Mouse (Mus musculus): ENCODE results near the gene Parp11. TPM values are rescaled to one million over a fixed set of nuclear protein-coding genes. Genes with fewer than 3 reads are reported as not detected.

The Parp11 gene
- 10 to 100 TPM; 29.8 to 33.1 TPM for total RNA-seq (2021)

DNA sequence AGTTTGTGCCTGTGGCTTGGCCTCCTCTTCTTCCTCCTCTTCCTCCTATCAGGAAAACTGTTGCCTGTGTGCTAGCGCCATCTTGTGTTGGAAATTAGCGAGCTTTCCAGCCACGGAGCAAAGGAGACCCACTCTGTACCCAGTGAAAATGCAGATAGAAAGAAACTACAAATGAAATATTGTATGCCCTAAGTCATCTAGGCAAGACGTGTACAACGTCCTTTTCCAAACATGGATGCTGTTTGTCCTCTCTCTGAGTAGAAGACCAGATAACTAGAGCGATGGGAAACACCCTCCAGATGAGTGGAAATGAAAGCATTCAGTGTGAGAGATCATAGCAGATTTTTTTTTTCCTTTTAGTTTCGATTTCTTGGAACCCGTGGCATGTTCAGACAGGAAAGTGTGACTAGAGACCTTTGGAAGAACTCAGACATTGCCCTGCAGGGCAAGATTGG is at the start of gene Parp11:
Gene Parp11 (plus strand): TSS at position 405 of the 455 bp plus-strand sequence.
- intact Hi-C loops (cut with DNase I): loop anchor here (2.0 to 5.0 kb wide), 3 partner anchors 84 to 298 kb away; no protein-coding TSS in a partner anchor
- peak; percentile 74 to 75 for DNase-seq (ENCODE audit: low spot score in 2 of 2)

DNA sequence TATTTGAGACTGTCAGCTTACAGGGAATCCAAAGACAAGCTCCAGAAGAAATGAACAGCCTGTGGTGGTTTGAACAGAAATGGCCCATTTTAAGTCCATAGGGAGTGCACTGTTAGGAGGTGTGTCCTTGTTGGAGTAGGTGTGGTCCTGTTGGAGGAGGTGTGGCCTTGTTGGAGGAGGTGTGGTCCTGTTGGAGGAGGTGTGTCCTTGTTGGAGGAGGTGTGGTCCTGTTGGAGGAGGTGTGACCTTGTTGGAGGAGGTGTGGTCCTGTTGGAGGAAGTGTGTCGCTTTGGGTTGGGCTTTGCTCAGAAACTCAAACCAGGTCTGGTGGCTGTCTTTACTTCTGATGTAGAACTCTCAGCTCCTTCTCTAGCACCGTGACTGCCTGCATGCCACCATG is 48.6 kb upstream of the Parp11 start:
- intact Hi-C loops (cut with DNase I): no loop called here
- DNase-seq (ENCODE audit: low spot score in 2 of 2): no peak

DNA sequence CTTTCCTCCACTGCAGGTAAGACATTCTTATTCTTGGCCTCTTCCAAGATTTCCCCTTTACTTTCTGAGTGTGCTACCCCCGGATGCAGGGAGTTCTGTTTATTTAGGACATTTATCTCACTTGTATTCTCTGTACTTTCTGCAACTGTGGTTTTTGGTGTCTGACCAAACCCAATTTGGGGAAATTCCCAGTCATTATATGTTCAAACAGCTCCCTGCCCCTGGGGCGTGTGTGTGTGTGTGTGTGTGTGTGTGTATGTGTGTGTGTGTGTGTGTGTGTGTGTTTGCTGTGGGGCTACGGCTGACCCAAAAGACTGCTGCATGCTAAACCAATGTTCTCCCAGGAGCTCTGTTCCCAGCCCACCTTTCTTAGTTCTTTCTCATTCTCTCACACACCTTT is 45.2 kb upstream of the Parp11 start:
- intact Hi-C loops (cut with DNase I): no loop called here
- no peak for DNase-seq (ENCODE audit: low spot score in 2 of 2)

DNA sequence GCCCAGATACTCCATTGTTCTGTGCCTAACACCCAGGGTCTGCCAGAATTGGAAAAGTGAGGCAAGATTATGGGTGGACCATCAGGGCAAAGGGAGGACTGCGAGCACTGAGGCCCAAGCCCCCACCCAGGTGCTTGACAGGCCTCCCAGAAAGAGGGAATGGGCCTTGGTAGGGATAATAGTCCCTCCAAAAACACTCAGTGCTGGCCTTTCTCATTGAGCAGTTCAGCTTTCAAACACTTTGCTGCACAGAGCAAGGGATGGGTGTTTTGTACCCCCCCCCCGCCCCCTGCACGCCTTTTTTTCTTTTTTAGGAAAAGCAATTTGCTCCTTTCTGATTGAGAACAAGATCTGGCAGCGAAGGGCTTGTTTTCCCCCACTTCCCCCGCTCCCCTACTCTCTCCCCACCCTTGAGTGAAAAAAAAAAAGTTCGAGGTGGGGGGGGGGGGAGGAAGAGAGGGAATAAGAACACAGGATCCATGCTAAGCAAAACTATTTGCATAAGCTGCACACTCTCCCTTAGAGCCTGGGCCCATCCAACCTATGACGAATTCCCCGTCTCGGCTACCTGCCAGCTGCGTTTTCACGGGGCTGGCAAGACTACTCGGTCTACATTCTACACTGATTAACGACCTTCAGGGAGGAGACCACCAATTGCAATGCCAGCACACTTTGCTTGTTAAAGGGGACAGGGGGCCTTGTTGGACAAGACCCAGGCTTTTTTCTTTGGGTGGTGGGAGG is 42.4 kb upstream of the Parp11 start:
- DNase-seq (ENCODE audit: low spot score in 2 of 2): peak in 1 of 2 experiments; percentile 44
- intact Hi-C loops (cut with DNase I): no loop called here

DNA sequence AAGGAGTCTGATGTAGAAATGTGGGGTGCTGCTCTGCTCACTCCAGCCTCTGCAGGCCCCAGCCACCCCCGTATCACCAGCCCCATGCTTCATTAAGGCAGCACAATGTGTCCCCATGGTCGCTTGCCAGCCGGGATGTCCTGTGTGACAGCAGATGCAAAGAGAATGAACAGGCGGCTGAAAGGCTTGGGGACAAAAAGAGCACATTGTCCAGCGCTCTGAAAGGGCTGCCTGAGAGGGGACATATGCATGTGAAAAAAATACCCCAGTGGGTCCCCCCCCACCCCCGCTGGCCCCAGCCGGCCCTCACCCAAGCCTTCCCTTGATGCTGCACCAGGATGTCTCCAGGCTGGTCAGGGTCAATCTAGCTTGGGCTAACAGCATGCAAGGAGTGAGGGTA is 41.0 kb upstream of the Parp11 start:
- DNase-seq (ENCODE audit: low spot score in 2 of 2): peak in 1 of 2 experiments; percentile 41
- intact Hi-C loops (cut with DNase I): no loop called here

DNA sequence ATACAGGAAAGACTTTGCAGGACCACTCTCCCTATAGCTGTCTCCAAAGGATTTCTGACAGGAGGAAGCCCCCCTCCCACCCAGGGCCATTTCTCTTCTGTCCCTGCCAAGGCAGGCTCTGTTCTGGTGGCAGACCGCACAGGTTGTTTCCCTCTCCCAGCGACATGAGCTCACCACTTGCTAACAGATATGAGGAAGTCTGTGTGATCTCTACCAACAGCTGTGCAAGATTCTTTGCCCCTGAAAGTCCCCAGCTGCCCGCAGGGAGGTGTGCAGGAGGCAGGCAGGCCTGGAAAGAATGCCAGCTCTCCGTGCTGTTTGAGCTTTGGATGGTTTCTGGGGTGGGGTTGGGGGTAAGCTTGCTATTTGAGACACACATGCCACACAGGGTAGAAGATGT is 38.9 kb upstream of the Parp11 start:
- intact Hi-C loops (cut with DNase I): no loop called here
- DNase-seq (ENCODE audit: low spot score in 2 of 2): no peak

DNA sequence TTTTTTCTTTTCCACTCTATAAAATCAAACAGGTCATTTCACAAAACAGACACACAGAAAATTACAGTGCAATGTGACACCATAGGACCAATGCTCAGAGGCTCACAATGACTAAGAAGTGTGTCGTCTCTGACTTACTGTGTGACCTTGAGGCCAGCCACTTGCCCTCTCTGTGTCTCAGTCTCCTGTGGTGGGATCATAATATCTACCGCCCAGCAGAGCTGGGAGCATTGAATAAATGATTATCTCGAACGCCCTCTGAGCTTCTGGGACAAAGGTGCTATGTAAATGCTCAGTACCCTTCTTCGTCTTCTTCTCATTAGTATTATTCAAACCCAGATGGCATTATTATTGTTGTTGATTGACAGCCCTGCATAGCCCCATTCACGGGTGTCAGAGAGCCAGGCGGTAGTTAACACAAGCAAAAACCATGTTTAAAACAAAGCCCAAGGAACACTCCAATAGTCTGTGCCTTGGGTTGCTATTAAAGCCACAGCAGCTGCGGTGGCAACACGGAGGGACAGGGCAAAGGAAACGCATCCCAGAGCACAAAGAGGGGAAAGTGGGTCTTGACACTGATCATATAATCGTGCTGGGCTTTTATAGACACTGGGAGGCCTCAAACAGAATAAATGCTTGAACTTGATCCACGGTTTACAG is 29.0 kb upstream of the Parp11 start:
- DNase-seq (ENCODE audit: low spot score in 2 of 2): no peak
- intact Hi-C loops (cut with DNase I): no loop called here

DNA sequence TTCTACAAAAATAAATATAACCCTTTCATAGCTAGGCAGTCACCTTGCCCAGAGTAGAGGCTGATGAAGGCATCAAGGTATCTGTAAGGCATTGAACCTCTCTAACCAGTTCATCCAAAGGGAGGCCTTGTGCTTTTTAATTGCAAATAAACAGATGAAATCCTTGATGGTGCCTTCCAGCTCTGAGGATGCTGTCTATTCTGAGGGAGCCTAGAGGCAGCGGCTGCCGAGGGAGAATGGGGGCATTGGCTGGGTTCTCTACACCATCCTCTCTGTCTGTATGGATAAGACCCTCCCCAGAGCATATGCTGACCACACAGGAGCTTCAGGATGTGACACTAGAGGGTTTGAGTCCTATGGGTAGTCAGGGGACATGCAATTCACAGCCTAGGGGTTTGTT is 28.3 kb upstream of the Parp11 start:
- no peak for DNase-seq (ENCODE audit: low spot score in 2 of 2)
- intact Hi-C loops (cut with DNase I): no loop called here

DNA sequence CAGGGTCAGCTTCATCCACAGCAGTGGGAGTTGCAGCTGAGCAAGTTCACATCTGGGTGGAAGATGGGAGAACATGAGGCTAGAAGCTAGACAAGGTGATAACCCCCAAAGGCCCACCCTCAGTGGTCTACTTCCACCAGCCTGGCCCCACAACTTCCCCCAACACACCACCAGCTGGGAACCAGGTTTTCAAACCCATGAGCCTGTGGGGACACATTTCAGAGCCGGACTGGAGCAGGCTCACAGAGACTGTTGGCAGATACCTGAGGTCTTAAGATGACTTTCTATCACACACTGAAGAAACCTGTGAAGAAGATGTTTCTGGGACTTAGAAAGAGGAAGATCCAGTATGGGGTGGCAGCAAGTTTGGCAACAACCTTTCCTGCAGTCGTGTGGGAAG is 26.5 kb upstream of the Parp11 start:
- intact Hi-C loops (cut with DNase I): no loop called here
- no peak for DNase-seq (ENCODE audit: low spot score in 2 of 2)

DNA sequence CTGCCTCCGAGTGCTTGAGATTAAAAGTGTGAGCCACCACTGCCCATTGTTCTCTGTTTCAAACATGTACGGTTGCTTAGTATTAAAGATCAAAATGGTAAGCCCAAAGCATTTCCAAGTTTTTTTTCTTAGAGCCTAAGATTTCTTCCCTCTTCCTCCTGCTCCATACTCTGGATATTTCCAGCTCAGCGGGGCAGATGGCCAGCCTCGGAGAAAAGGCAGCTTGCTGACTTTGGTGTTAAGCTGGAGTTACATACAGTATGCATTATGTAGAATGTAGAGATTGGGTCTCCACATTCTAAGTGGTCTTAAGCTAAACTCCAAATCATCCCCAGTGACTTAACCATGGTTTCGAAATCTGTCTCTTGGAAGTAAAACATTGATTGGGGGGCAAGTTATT is 21.5 kb upstream of the Parp11 start:
- intact Hi-C loops (cut with DNase I): loop anchor here (5.0 kb wide), 1 partner anchor 98 kb away; no protein-coding TSS in a partner anchor
- peak in 1 of 2 experiments; percentile 35 for DNase-seq (ENCODE audit: low spot score in 2 of 2)

DNA sequence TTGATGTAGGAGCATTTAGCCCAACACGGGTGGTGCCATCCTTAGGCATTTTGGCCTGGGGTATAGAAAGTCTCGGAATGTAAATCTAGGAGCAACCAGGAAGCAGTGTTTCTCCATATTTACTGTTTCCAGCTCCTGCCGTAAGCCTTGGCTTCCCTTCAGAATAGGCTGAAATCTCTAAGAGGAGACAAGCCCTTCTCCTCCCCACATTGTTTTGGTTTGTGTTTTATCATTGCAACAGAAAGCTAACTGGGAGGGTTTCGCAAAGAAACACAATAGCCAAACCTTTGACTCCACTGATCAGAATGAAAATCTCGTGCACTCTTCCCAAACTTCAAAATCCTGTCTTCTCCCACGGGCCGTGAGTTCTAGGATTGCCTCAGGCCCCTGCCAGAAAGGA is 15.9 kb upstream of the Parp11 start:
- intact Hi-C loops (cut with DNase I): no loop called here
- DNase-seq (ENCODE audit: low spot score in 2 of 2): no peak

DNA sequence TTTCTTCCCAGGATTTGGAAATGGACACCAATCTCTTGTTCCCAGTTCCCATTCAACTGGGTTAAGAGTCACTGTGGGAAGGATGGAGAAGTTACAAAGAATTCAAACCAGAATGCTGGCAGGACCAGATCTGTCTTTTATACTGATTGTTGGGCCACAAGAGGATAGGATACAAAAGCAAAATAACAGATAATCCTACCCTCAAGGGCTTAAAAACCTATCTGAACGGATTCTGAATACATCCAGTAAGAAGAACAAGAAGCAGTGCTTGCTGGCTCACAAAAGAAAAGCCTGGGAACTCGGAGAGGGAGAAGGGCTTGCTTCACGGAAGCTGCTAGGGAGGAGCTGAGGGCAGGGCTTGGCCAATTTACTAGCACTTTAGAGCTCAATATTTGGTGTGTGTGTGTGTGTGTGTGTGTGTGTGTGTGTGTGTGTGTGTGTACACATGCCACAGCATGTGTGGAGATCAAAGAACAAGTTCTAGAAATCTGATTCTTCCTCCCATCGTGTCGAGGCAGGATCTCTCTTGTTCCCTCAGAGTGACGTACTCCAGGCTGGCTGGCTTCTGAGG is 15.4 kb upstream of the Parp11 start:
- intact Hi-C loops (cut with DNase I): no loop called here
- DNase-seq (ENCODE audit: low spot score in 2 of 2): no peak

DNA sequence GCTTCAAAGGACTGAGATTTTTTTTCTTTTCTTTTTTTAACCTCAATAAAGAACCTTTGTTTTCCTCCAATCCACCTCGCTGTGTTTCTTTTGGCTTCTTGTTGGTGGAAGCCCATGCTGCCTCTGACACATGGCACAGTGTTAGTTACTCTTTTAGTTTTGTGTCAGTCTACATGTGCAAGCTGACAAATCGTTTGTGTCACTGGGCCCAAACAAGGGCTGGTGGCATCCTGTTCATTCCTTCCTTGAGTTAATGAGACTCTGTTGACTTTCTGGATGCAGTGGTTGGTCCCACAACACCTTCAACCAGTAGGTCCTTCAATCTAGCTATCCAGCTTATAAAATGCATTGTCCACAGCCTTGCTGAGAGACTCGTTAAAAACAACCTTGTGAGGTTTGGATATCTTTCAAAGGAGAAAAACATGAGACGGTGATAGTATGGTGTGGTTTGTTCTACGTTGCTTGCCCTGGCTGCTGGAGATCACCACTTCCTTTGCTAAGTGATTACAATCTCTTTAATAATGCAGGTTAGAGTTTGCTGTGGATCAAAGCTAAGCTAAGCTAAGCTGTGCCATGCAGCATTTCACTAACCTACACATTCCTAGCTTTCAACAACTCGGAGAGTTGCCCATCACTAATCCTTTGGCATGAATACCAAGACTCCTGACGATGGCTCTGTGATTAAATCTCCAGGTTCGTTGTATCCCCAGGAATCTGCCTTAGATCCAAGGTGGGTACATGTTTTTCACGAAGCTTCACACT is 12.6 kb upstream of the Parp11 start:
- intact Hi-C loops (cut with DNase I): no loop called here
- no peak for DNase-seq (ENCODE audit: low spot score in 2 of 2)

DNA sequence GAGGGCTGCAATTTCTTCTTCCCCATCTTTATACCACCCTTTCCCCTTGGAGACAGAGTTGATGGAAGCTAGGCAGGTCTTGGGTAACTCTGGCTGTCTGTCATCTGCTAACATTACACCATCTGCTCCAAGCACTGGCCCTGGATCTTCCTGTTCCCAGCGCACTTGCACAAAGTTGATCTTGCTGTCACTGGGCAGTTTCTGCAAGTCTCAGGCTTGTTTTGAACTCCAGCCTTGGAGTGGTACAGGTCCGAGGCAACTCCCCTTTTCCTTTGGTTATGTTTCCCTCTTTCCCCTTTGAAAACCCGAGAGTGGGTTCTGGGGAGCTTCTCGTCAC is 12.0 kb upstream of the Parp11 start:
- no peak for DNase-seq (ENCODE audit: low spot score in 2 of 2)
- intact Hi-C loops (cut with DNase I): no loop called here

DNA sequence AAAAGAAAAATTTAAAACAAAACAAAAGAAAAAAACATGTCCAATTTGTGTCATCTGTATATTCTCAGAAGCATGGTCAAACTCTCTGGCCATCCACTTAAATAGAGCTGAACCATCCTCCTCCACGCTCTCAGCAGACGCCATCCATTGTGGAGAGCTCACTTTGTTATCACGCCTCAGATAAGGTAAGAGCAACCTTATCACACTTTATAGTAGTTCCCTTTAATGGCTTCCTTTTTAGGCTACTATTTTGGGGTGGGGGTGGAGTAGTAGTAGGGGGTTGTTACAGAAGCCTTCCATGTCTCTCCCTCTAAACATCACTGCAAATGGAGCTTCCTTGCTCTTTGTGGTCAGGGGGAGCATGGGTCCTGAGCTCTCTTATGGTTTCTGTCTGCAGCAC is 7.6 kb upstream of the Parp11 start:
- intact Hi-C loops (cut with DNase I): no loop called here
- no peak for DNase-seq (ENCODE audit: low spot score in 2 of 2)

DNA sequence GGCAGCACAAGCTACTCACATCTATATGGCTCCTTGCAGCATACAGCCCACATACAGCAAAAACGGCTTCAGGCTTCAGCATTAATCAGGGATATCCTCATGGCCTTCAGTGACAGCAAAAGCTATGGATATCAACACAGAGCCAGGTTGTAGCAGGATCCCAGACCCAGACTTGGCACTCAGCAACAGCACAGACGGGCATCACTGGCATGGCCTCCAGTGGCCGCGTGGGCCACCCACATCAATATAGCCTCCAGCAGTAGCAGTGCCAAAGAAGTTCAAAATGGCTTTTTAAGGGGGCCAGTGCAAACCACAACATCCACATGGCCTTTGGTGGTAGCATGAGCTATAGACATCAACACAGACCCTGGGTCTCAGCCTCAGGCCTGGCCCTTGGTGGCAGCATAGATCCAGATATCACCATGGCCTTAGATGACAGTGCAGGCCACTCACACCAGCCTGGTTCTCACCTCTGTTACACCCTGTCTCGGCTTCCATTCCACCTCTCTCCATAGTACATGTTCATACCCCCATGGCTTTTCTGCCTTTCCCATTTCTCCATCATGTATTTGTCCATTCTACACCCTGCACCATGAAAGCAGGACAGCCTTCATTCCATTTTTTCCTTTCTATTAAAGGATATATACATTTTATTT is 7.0 kb upstream of the Parp11 start:
- no peak for DNase-seq (ENCODE audit: low spot score in 2 of 2)
- intact Hi-C loops (cut with DNase I): loop anchor here (5.0 kb wide), 1 partner anchor 62 kb away; no protein-coding TSS in a partner anchor

DNA sequence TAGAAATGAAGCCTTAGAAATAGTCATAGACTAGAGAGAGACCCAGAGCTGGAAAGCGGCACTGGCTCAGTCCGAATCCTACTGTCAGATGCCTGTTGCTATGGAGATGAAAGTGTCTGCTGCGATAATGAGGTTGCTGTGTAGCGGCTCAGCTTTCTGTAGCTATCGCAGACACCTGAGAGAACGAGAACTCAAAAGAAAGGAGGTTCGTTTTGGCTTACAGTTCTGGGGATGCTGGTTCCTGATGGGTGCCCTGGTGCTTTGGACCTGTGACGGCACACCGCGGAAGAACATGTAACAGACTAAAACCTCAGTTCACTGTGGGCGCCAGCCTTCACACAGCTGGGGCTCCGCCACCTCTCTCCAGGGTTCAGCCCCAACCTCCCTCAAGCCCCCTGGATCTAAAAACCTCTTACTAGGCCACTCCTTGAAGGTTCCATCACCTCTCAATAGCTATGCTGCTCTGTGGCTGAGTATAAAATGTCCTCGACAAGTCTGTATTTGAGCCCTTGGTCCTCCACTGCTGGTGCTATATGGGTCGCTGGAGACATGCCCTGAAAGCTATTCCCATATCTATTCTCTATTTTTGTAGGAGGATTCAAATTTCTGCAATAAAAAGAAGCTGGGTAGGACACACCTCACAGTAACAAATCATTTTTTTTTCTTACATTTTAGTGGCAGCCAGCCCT is 6.1 kb upstream of the Parp11 start:
- DNase-seq (ENCODE audit: low spot score in 2 of 2): peak; percentile 56 to 57
- intact Hi-C loops (cut with DNase I): loop anchor here (5.0 kb wide), 1 partner anchor 63 kb away; no protein-coding TSS in a partner anchor

DNA sequence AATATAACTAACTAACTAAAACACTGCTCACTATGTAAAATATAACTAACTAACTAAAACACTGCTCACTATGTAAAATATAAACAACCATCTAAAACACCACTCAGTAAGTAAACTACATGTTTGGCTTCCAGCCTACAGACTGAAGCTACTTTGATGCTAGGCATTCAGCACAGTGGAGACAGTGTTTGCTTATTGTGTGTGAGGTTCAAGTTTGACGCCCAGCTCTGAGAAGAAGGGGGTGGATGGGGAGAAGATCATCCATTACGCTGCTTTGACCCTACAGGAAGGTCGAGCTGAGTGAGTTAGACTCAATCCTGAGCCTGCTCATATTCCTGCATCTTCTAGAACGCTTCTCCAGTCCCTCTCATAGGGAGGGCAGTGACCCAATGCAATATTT is 4.1 kb upstream of the Parp11 start:
- no peak for DNase-seq (ENCODE audit: low spot score in 2 of 2)
- intact Hi-C loops (cut with DNase I): loop anchor here (5.0 kb wide), 1 partner anchor 65 kb away; no protein-coding TSS in a partner anchor

DNA sequence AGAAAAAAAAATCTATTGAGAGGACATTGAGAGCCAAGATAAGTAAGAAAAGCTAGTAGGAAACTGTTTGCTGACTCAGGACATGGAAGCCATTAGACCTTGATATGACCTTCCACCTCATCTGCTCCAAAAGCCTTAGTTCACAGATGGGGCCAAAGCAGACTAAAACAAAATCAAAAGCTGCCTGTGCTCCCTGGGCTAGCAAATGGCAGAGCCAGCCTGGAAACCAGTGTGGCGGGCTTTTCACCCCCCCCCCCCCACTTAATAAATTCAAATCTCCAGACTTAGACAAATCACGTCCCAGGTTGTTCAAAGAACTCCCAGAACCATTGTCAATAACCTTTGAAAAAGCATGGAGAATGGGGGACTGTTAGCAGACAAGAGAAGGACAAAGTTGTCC is 2.7 kb upstream of the Parp11 start:
- intact Hi-C loops (cut with DNase I): loop anchor here (5.0 kb wide), 1 partner anchor 67 kb away; no protein-coding TSS in a partner anchor
- DNase-seq (ENCODE audit: low spot score in 2 of 2): no peak

All from left cerebral cortex, postnatal 25 days (tissue).